ENCODE assay signal across 8 mouse cellular contexts in the genomic region with DNA sequence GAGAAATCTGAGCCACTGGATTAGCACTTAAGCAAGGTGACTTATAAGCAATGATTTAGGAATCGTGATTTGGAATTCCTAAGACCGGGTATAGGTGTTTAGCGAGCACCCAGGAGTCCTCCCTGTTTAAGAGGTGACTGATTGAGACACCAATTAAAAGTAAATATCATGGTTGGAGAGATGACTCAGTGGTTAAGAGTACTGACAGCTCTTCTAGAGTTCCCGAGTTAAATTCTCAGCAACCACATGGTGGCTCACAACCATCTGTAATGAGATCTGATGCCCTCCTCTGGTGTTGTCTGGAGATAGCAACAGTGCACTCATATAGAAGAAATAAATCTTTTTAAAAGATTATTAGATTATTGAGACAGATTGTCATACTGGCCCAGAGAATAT. TPM values are rescaled to one million over a fixed set of nuclear protein-coding genes. Genes with fewer than 3 reads are reported as not detected.
DNase-seq lines count a peak whose midpoint lies in the region; ATAC-seq and TF ChIP-seq lines count a peak whose summit lies in the region.
"Not testable (repeated sequence)": the region's sequence is repeated elsewhere in the genome, so short reads cannot be mapped to it uniquely, and the experiment has no call there.

No protein-coding gene starts in this region.

- H3K36me3 ChIP-seq in embryonic facial prominence, embryonic 15.5 days: peaks cover 38% of the 10 kb centered on the region
- peaks cover 42% of the 10 kb centered on the region for H3K36me3 ChIP-seq in heart, embryonic 12.5 days
- H3K36me3 ChIP-seq in intestine, embryonic 15.5 days: peaks cover 17% of the 10 kb centered on the region
- H3K36me3 ChIP-seq in limb, embryonic 15.5 days: peaks cover 39% of the 10 kb centered on the region
- H3K36me3 ChIP-seq in midbrain, embryonic 11.5 days (ENCODE audit: control insufficient read depth, insufficient read depth, low read length): peaks cover 24% of the 10 kb centered on the region
- peaks cover 11% of the 10 kb centered on the region for H3K36me3 ChIP-seq in small intestine, adult 2 months (ENCODE audit: control insufficient read depth, insufficient read depth, low read length)

- not testable (repeated sequence) for ATAC-seq in embryonic facial prominence, embryonic 15.5 days (ENCODE audit: insufficient number of reproducible peaks, low FRiP score, low TSS enrichment, low read depth); heart, embryonic 12.5 days (ENCODE audit: insufficient number of reproducible peaks, low FRiP score); intestine, embryonic 15.5 days; limb, embryonic 15.5 days (ENCODE audit: insufficient number of reproducible peaks, low FRiP score, low TSS enrichment, low read depth)
- peak; percentile 4; the same call in 1 of the 2 replicates for ATAC-seq in midbrain, embryonic 11.5 days (ENCODE audit: low FRiP score)

- not testable (repeated sequence) for H3K9me3 ChIP-seq in embryonic facial prominence, embryonic 15.5 days (replicated peaks); heart, embryonic 12.5 days (replicated peaks); intestine, embryonic 15.5 days; limb, embryonic 15.5 days; midbrain, embryonic 11.5 days (ENCODE audit: control insufficient read depth, low read length)

- H3K9ac ChIP-seq in embryonic facial prominence, embryonic 15.5 days: peak overlapping the region; percentile 85
- peak overlapping the region; percentile 90 for H3K9ac ChIP-seq in heart, embryonic 12.5 days
- peak overlapping the region; percentile 86 for H3K9ac ChIP-seq in intestine, embryonic 15.5 days
- H3K9ac ChIP-seq in limb, embryonic 15.5 days: peak overlapping the region; percentile 79
- H3K9ac ChIP-seq in midbrain, embryonic 11.5 days (ENCODE audit: low read length): peak overlapping the region; percentile 89

- DNase-seq in 3T3-L1 (ENCODE audit: low read depth, low spot score) (peak; percentile 67), R1 (ENCODE audit: low read depth, low spot score) (peak; percentile 26)
- not testable (repeated sequence) for DNase-seq in midbrain, embryonic 11.5 days (ENCODE audit: low spot score, missing footprints)

- TF ChIP-seq CTCF in small intestine, adult 2 months (IDR thresholded peaks at IDR 0.05; ENCODE audit: extremely low read depth, insufficient read length, insufficient replicate concordance, low read depth, low read length): not testable (repeated sequence)

- peak overlapping the region; percentile 80 for H3K27ac ChIP-seq in embryonic facial prominence, embryonic 15.5 days (replicated peaks)
- peak overlapping the region; percentile 77 for H3K27ac ChIP-seq in heart, embryonic 12.5 days (ENCODE audit: poor library complexity, severe bottlenecking)
- peak overlapping the region; percentile 58; the same call in 1 of the 2 replicates for H3K27ac ChIP-seq in intestine, embryonic 15.5 days
- peak overlapping the region; percentile 85 for H3K27ac ChIP-seq in limb, embryonic 15.5 days
- not testable (repeated sequence) for H3K27ac ChIP-seq in midbrain, embryonic 11.5 days (ENCODE audit: low read depth, low read length)
- peak overlapping the region; percentile 22; the same call in 1 of the 2 replicates for H3K27ac ChIP-seq in small intestine, adult 2 months (ENCODE audit: insufficient read depth, low read depth, low read length)

- WGBS in embryonic facial prominence, embryonic 15.5 days: 4% methylated on average over 4 of the region's 4 CpGs
- 13% methylated on average over 4 of the region's 4 CpGs for WGBS in heart, embryonic 12.5 days
- WGBS in intestine, embryonic 15.5 days: 8% methylated on average over 4 of the region's 4 CpGs
- WGBS in limb, embryonic 15.5 days: 3% methylated on average over 4 of the region's 4 CpGs
- WGBS in midbrain, embryonic 11.5 days: 10% methylated on average over 4 of the region's 4 CpGs
- WGBS in small intestine, adult 2 months: 1% methylated on average over 4 of the region's 4 CpGs

- H3K4me1 ChIP-seq in embryonic facial prominence, embryonic 15.5 days; heart, embryonic 12.5 days (replicated peaks); intestine, embryonic 15.5 days (replicated peaks); limb, embryonic 15.5 days; midbrain, embryonic 11.5 days (ENCODE audit: control insufficient read depth, insufficient read depth, low read length); small intestine, adult 2 months (ENCODE audit: control insufficient read depth, insufficient read depth, insufficient read length, low read length): not testable (repeated sequence)

- peak overlapping the region; percentile 73 for H3K4me2 ChIP-seq in embryonic facial prominence, embryonic 15.5 days (replicated peaks)
- peak overlapping the region; percentile 72 for H3K4me2 ChIP-seq in heart, embryonic 12.5 days
- H3K4me2 ChIP-seq in intestine, embryonic 15.5 days (replicated peaks): peak overlapping the region; percentile 70
- peak overlapping the region; percentile 70 for H3K4me2 ChIP-seq in limb, embryonic 15.5 days
- H3K4me2 ChIP-seq in midbrain, embryonic 11.5 days: peak overlapping the region; percentile 75

- not testable (repeated sequence) for TF ChIP-seq POLR2A in small intestine, adult 2 months (IDR thresholded peaks at IDR 0.05; ENCODE audit: low read depth, low read length)

- peak overlapping the region; percentile 91 for H3K4me3 ChIP-seq in embryonic facial prominence, embryonic 15.5 days (replicated peaks)
- H3K4me3 ChIP-seq in heart, embryonic 12.5 days: peak overlapping the region; percentile 90
- H3K4me3 ChIP-seq in intestine, embryonic 15.5 days (replicated peaks): peak overlapping the region; percentile 90
- peak overlapping the region; percentile 90 for H3K4me3 ChIP-seq in limb, embryonic 15.5 days
- peak overlapping the region; percentile 83 for H3K4me3 ChIP-seq in midbrain, embryonic 11.5 days (ENCODE audit: low read depth, low read length)
- peak overlapping the region; percentile 81 for H3K4me3 ChIP-seq in small intestine, adult 2 months (ENCODE audit: low read depth, low read length)

- H3K27me3 ChIP-seq in embryonic facial prominence, embryonic 15.5 days; heart, embryonic 12.5 days (replicated peaks); intestine, embryonic 15.5 days (replicated peaks); limb, embryonic 15.5 days; midbrain, embryonic 11.5 days (ENCODE audit: control insufficient read depth, insufficient read depth, low read length); small intestine, adult 2 months (ENCODE audit: control insufficient read depth, insufficient read depth, low read length): not testable (repeated sequence)

RNA-seq across cellular contexts. Expression of gene Tomm7, which starts 7.2 kb away (rescaled TPM):
- polyA plus RNA-seq in embryonic facial prominence, embryonic 15.5 days (2015; fragmentation: Nextera tagmentation; extraction: Ambion mirVana): 109 TPM in 2 replicates
- polyA plus RNA-seq in heart, embryonic 12.5 days (2016; fragmentation: Nextera tagmentation; extraction: Ambion mirVana): 96.3 and 96.9 TPM in 2 replicates
- polyA plus RNA-seq in intestine, embryonic 15.5 days (2015; fragmentation: Nextera tagmentation; extraction: Ambion mirVana): 132 and 141 TPM in 2 replicates
- 87.3 and 103 TPM in 2 replicates for polyA plus RNA-seq in limb, embryonic 15.5 days (2015; fragmentation: Nextera tagmentation; extraction: Ambion mirVana)
- polyA plus RNA-seq in midbrain, embryonic 11.5 days (2014; fragmentation: Nextera tagmentation; extraction: Ambion mirVana): 122 and 132 TPM in 2 replicates
- polyA plus RNA-seq in small intestine, adult 2 months (2012; rRNA removed): 4.0 and 10.7 TPM in 2 replicates
